Mouse (Mus musculus) 3T3-L1 (cell line): ENCODE measurements around the gene Ccdc102a.
A peak's percentile ranks its signal among the peaks of the same experiment; 100 is the strongest.

Source experiments
- DNase-seq: peaks from one replicate; pipeline ENCODE4 v3.0.0-alpha.2; 2015; ENCODE audit warnings: low read depth, low spot score

The Ccdc102a gene

GRCm38 (mm10) chr8:94917851-94918495 lies at the start of gene Ccdc102a:
Gene Ccdc102a, minus strand, starts transcription at chr8:94918098.
- DNase-seq: peak; percentile 30

- peak; percentile 77 for DNase-seq
These were observed 49.7 kb upstream of the Ccdc102a start for GRCm38 (mm10) chr8:94967554-94967953.

GRCm38 (mm10) chr8:94967071-94967470 lies 49.2 kb upstream of the Ccdc102a start:
- DNase-seq: no peak

- peak; percentile 43 for DNase-seq
These were observed 48.7 kb upstream of the Ccdc102a start for GRCm38 (mm10) chr8:94966578-94966977.

- DNase-seq: no peak
These were observed 46.9 kb upstream of the Ccdc102a start for GRCm38 (mm10) chr8:94964828-94965227.

GRCm38 (mm10) chr8:94962201-94962600 lies 44.3 kb upstream of the Ccdc102a start:
- no peak for DNase-seq

- DNase-seq: no peak
These were observed 38.2 kb upstream of the Ccdc102a start for GRCm38 (mm10) chr8:94956078-94956574.

- DNase-seq: peak; percentile 67
These were observed 37.2 kb upstream of the Ccdc102a start for GRCm38 (mm10) chr8:94954921-94955758.

- peak; percentile 10 for DNase-seq
These were observed 36.5 kb upstream of the Ccdc102a start for GRCm38 (mm10) chr8:94954368-94954737.

GRCm38 (mm10) chr8:94953624-94954367 lies 35.9 kb upstream of the Ccdc102a start:
- no peak for DNase-seq

GRCm38 (mm10) chr8:94952086-94952485 lies 34.2 kb upstream of the Ccdc102a start:
- DNase-seq: peak; percentile 51

GRCm38 (mm10) chr8:94950458-94950857 lies 32.6 kb upstream of the Ccdc102a start:
- DNase-seq: no peak

- DNase-seq: peak; percentile 89
These were observed 32.1 kb upstream of the Ccdc102a start for GRCm38 (mm10) chr8:94950046-94950445.

- peak; percentile 19 for DNase-seq
These were observed 31.1 kb upstream of the Ccdc102a start for GRCm38 (mm10) chr8:94949010-94949409.

GRCm38 (mm10) chr8:94948421-94948820 lies 30.5 kb upstream of the Ccdc102a start:
- DNase-seq: no peak

- no peak for DNase-seq
These were observed 27.3 kb upstream of the Ccdc102a start for GRCm38 (mm10) chr8:94945185-94945584.

GRCm38 (mm10) chr8:94942566-94942965 lies 24.7 kb upstream of the Ccdc102a start:
- DNase-seq: peak; percentile 68

- no peak for DNase-seq
These were observed 17.3 kb upstream of the Ccdc102a start for GRCm38 (mm10) chr8:94935172-94935571.

- DNase-seq: no peak
These were observed 16.0 kb upstream of the Ccdc102a start for GRCm38 (mm10) chr8:94933918-94934317.

GRCm38 (mm10) chr8:94928227-94928626 lies 10.3 kb upstream of the Ccdc102a start:
- no peak for DNase-seq

- no peak for DNase-seq
These were observed 5.5 kb upstream of the Ccdc102a start, which contains the start of gene Adgrg5 for GRCm38 (mm10) chr8:94923405-94923804. Gene Adgrg5, plus strand, starts transcription at chr8:94923694.

- no peak for DNase-seq
These were observed 4.7 kb upstream of the Ccdc102a start for GRCm38 (mm10) chr8:94922602-94923001.
